Mouse (Mus musculus): ENCODE results near the gene Pde4c. TPM values are rescaled to one million over a fixed set of nuclear protein-coding genes. Genes with fewer than 3 reads are reported as not detected.

Gene Pde4c
- 1.1 TPM in 2 replicates for polyA plus RNA-seq (2012; rRNA removed)

- TF ChIP-seq CTCF (IDR thresholded peaks at IDR 0.05; ENCODE audit: control insufficient read depth, insufficient read depth, insufficient replicate concordance, low read depth, low read length) (no peak), POLR2A (IDR thresholded peaks at IDR 0.05; ENCODE audit: control insufficient read depth, low read depth, low read length) (no peak)
- Histone ChIP-seq H3K27ac (ENCODE audit: control insufficient read depth, insufficient read depth, low read depth, low read length) (no peak within 1 kb of the TSS), H3K4me3 (ENCODE audit: control insufficient read depth, low read depth, low read length) (no peak within 1 kb of the TSS)
Measured at GRCm38 (mm10) chr8:70723486-70724210, at the start of gene Pde4c. Pde4c (plus strand) TSS chr8:70723720.

GRCm38 (mm10) chr8:70674109-70674508 lies 49.4 kb upstream of the Pde4c start:
- TF ChIP-seq POLR2A (IDR thresholded peaks at IDR 0.05; ENCODE audit: control insufficient read depth, low read depth, low read length) (no peak), CTCF (IDR thresholded peaks at IDR 0.05; ENCODE audit: control insufficient read depth, insufficient read depth, insufficient replicate concordance, low read depth, low read length) (no peak)
- H3K4me1 ChIP-seq (ENCODE audit: control insufficient read depth, insufficient read depth, low read length) = peaks cover 21% of the 10 kb centered on the region
- peak overlapping the region; percentile 96; the same call in 1 of the 2 replicates for H3K4me3 ChIP-seq (ENCODE audit: control insufficient read depth, low read depth, low read length)
- no peaks in the 10 kb centered on the region for H3K27me3 ChIP-seq (ENCODE audit: control insufficient read depth, insufficient read depth, low read length)
- peak overlapping the region; percentile 95 for H3K27ac ChIP-seq (ENCODE audit: control insufficient read depth, insufficient read depth, low read depth, low read length)
- no peaks in the 10 kb centered on the region for H3K36me3 ChIP-seq (ENCODE audit: control insufficient read depth, insufficient read depth, low read length)

More at GRCm38 (mm10) chr8:70723486-70724210, at the start of gene Pde4c:
- no peaks in the 10 kb centered on the region for H3K27me3 ChIP-seq (ENCODE audit: control insufficient read depth, insufficient read depth, low read length)
- no peaks in the 10 kb centered on the region; the same call in 1 of the 2 replicates for H3K4me1 ChIP-seq (ENCODE audit: control insufficient read depth, insufficient read depth, low read length)
- H3K36me3 ChIP-seq (ENCODE audit: control insufficient read depth, insufficient read depth, low read length) = no peaks in the 10 kb centered on the region

- H3K27me3 ChIP-seq (ENCODE audit: control insufficient read depth, insufficient read depth, low read length) = no peaks in the 10 kb centered on the region
- peaks cover 21% of the 10 kb centered on the region for H3K4me1 ChIP-seq (ENCODE audit: control insufficient read depth, insufficient read depth, low read length)
- no peak for TF ChIP-seq CTCF (IDR thresholded peaks at IDR 0.05; ENCODE audit: control insufficient read depth, insufficient read depth, insufficient replicate concordance, low read depth, low read length)
- TF ChIP-seq POLR2A (IDR thresholded peaks at IDR 0.05; ENCODE audit: control insufficient read depth, low read depth, low read length) = no peak
- no peak overlapping the region for H3K27ac ChIP-seq (ENCODE audit: control insufficient read depth, insufficient read depth, low read depth, low read length)
- no peaks in the 10 kb centered on the region for H3K36me3 ChIP-seq (ENCODE audit: control insufficient read depth, insufficient read depth, low read length)
- H3K4me3 ChIP-seq (ENCODE audit: control insufficient read depth, low read depth, low read length) = no peak overlapping the region
Measured at GRCm38 (mm10) chr8:70674716-70675115, 48.8 kb upstream of the Pde4c start.

GRCm38 (mm10) chr8:70675336-70675735 lies 48.2 kb upstream of the Pde4c start:
- H3K4me1 ChIP-seq (ENCODE audit: control insufficient read depth, insufficient read depth, low read length) = peaks cover 21% of the 10 kb centered on the region
- H3K27me3 ChIP-seq (ENCODE audit: control insufficient read depth, insufficient read depth, low read length) = no peaks in the 10 kb centered on the region
- H3K4me3 ChIP-seq (ENCODE audit: control insufficient read depth, low read depth, low read length) = no peak overlapping the region
- H3K36me3 ChIP-seq (ENCODE audit: control insufficient read depth, insufficient read depth, low read length) = no peaks in the 10 kb centered on the region
- TF ChIP-seq POLR2A (IDR thresholded peaks at IDR 0.05; ENCODE audit: control insufficient read depth, low read depth, low read length) (no peak), CTCF (IDR thresholded peaks at IDR 0.05; ENCODE audit: control insufficient read depth, insufficient read depth, insufficient replicate concordance, low read depth, low read length) (no peak)
- H3K27ac ChIP-seq (ENCODE audit: control insufficient read depth, insufficient read depth, low read depth, low read length) = no peak overlapping the region

- Histone ChIP-seq H3K27ac (ENCODE audit: control insufficient read depth, insufficient read depth, low read depth, low read length) (no peak overlapping the region), H3K36me3 (ENCODE audit: control insufficient read depth, insufficient read depth, low read length) (no peaks in the 10 kb centered on the region), H3K4me1 (ENCODE audit: control insufficient read depth, insufficient read depth, low read length) (peaks cover 18% of the 10 kb centered on the region), H3K4me3 (ENCODE audit: control insufficient read depth, low read depth, low read length) (no peak overlapping the region), H3K27me3 (ENCODE audit: control insufficient read depth, insufficient read depth, low read length) (no peaks in the 10 kb centered on the region)
- TF ChIP-seq CTCF (IDR thresholded peaks at IDR 0.05; ENCODE audit: control insufficient read depth, insufficient read depth, insufficient replicate concordance, low read depth, low read length) = no peak
- TF ChIP-seq POLR2A (IDR thresholded peaks at IDR 0.05; ENCODE audit: control insufficient read depth, low read depth, low read length) = no peak
Measured at GRCm38 (mm10) chr8:70677451-70678080, 46.0 kb upstream of the Pde4c start.

- Histone ChIP-seq H3K27me3 (ENCODE audit: control insufficient read depth, insufficient read depth, low read length) (no peaks in the 10 kb centered on the region), H3K4me1 (ENCODE audit: control insufficient read depth, insufficient read depth, low read length) (peaks cover 16% of the 10 kb centered on the region), H3K27ac (ENCODE audit: control insufficient read depth, insufficient read depth, low read depth, low read length) (no peak overlapping the region), H3K4me3 (ENCODE audit: control insufficient read depth, low read depth, low read length) (no peak overlapping the region), H3K36me3 (ENCODE audit: control insufficient read depth, insufficient read depth, low read length) (no peaks in the 10 kb centered on the region)
- no peak for TF ChIP-seq CTCF (IDR thresholded peaks at IDR 0.05; ENCODE audit: control insufficient read depth, insufficient read depth, insufficient replicate concordance, low read depth, low read length)
- no peak for TF ChIP-seq POLR2A (IDR thresholded peaks at IDR 0.05; ENCODE audit: control insufficient read depth, low read depth, low read length)
Measured at GRCm38 (mm10) chr8:70678679-70679078, 44.8 kb upstream of the Pde4c start.

- no peak for TF ChIP-seq CTCF (IDR thresholded peaks at IDR 0.05; ENCODE audit: control insufficient read depth, insufficient read depth, insufficient replicate concordance, low read depth, low read length)
- peaks cover 9% of the 10 kb centered on the region for H3K4me1 ChIP-seq (ENCODE audit: control insufficient read depth, insufficient read depth, low read length)
- no peaks in the 10 kb centered on the region for H3K36me3 ChIP-seq (ENCODE audit: control insufficient read depth, insufficient read depth, low read length)
- no peak overlapping the region for H3K27ac ChIP-seq (ENCODE audit: control insufficient read depth, insufficient read depth, low read depth, low read length)
- H3K4me3 ChIP-seq (ENCODE audit: control insufficient read depth, low read depth, low read length) = no peak overlapping the region
- H3K27me3 ChIP-seq (ENCODE audit: control insufficient read depth, insufficient read depth, low read length) = no peaks in the 10 kb centered on the region
Measured at GRCm38 (mm10) chr8:70679404-70679803, 44.1 kb upstream of the Pde4c start.
